Mouse (Mus musculus): ENCODE measurements at regions not wholly inside any gene's neighbourhood (a gene's known extent, or its start where the extent isn't known, plus 50 kb on each side); places are given as distances from the start of the nearest gene placed in this dataset.
"Not testable (repeated sequence)": the region's sequence is repeated elsewhere in the genome, so short reads cannot be mapped to it uniquely, and the experiment has no call there.

DNA sequence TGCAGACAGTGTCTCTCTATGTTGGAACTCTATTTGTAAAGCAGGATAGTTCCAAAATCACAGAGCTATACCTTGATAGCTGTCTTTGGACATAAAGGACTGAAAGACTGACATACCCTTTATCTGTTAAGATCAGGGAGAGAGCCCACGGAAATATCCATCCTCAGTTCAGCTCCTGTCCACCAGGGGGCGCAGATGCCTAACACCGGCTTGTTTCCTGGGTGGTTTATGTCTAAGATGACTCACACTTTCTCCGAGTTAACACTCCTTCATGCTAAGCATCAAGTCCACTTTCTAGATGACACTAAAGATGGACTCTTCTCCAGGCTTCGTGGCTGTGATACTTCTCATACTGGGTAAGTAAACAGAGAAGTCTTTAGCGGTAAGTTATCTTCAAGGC, 636.8 kb upstream of the Olfr1507 start:
- H3K4me1 ChIP-seq (ENCODE audit: control insufficient read depth, insufficient read depth, low read length); H3K27me3 ChIP-seq (ENCODE audit: control insufficient read depth, insufficient read depth, low read length); H3K4me3 ChIP-seq (replicated peaks; ENCODE audit: insufficient read depth, low read depth, low read length); H3K27ac ChIP-seq (ENCODE audit: insufficient read depth, low read length); DNase-seq: not testable (repeated sequence)
- 27% methylated on average over 6 of the region's 6 CpGs for WGBS
- TF ChIP-seq CTCF (IDR thresholded peaks at IDR 0.05; ENCODE audit: borderline replicate concordance, insufficient read depth, low read depth, low read length), result peak; percentile 36; the same call in 1 of the 2 replicates

DNA sequence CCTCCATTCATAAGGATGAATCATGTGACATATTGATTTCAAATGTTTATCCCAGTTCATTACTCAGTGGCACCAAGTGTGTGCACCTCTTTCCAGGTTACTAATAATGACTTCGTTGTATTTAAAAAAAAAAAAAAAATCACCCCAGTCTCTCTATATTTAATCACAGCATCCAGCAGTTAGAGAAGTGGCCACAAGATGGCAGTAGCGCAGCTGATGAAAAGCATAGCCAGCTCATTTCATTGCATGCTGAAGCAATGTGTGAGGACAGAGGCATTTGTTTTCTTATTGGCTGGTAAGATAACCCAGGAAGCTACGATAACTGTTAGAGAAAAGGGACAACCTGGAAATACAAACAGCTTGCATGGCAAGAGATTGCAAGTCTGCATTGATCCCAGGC, 626.2 kb upstream of the Olfr1507 start:
- not testable (repeated sequence) for H3K4me1 ChIP-seq (ENCODE audit: control insufficient read depth, insufficient read depth, low read length); DNase-seq
- 11% methylated on average over 2 of the region's 3 CpGs for WGBS

GRCm38 (mm10) chr14:53109732-53110131, 614.2 kb upstream of the Olfr1507 start:
- not testable (repeated sequence) for H3K27ac ChIP-seq (ENCODE audit: insufficient read depth, low read length); H3K27me3 ChIP-seq (ENCODE audit: control insufficient read depth, insufficient read depth, low read length); DNase-seq; H3K4me1 ChIP-seq (ENCODE audit: control insufficient read depth, insufficient read depth, low read length); H3K4me3 ChIP-seq (replicated peaks; ENCODE audit: insufficient read depth, low read depth, low read length)
- WGBS, result 77% methylated on average over 3 of the region's 3 CpGs

More for the DNA sequence above, 626.2 kb upstream of the Olfr1507 start:
- not testable (repeated sequence) for H3K27me3 ChIP-seq (ENCODE audit: control insufficient read depth, insufficient read depth, low read length); H3K4me3 ChIP-seq (replicated peaks; ENCODE audit: insufficient read depth, low read depth, low read length); H3K27ac ChIP-seq (ENCODE audit: insufficient read depth, low read length)

GRCm38 (mm10) chr14:53101362-53101761, 605.8 kb upstream of the Olfr1507 start:
- not testable (repeated sequence) for H3K27me3 ChIP-seq (ENCODE audit: control insufficient read depth, insufficient read depth, low read length); DNase-seq; H3K4me3 ChIP-seq (replicated peaks; ENCODE audit: insufficient read depth, low read depth, low read length); H3K27ac ChIP-seq (ENCODE audit: insufficient read depth, low read length); H3K4me1 ChIP-seq (ENCODE audit: control insufficient read depth, insufficient read depth, low read length)
- 25% methylated on average over 5 of the region's 5 CpGs for WGBS

GRCm38 (mm10) chr14:53090921-53091320, 595.4 kb upstream of the Olfr1507 start:
- not testable (repeated sequence) for DNase-seq; H3K4me3 ChIP-seq (replicated peaks; ENCODE audit: insufficient read depth, low read depth, low read length); H3K27me3 ChIP-seq (ENCODE audit: control insufficient read depth, insufficient read depth, low read length); H3K4me1 ChIP-seq (ENCODE audit: control insufficient read depth, insufficient read depth, low read length); H3K27ac ChIP-seq (ENCODE audit: insufficient read depth, low read length)

DNA sequence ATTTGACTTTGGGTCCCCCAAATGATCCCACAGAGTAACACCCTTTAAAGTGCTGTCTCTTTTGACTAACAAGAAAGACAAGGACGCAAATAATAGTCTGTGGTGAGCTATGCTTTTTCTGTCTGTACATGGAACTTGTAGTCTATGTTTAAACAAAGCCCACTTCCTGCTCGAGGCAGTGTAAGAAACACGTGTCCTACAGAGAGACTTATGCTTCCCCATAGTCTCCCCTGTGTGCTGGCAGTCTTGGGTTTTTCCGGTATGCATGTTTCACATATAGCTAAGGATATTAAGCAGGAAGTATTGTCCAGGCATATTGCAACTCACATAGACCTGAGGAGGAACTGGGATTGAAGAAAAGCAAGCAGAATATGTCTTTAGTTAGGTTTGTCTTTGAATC, 586.3 kb upstream of the Olfr1507 start:
- H3K4me1 ChIP-seq (ENCODE audit: control insufficient read depth, insufficient read depth, low read length); H3K27ac ChIP-seq (ENCODE audit: insufficient read depth, low read length); DNase-seq; H3K27me3 ChIP-seq (ENCODE audit: control insufficient read depth, insufficient read depth, low read length); H3K4me3 ChIP-seq (replicated peaks; ENCODE audit: insufficient read depth, low read depth, low read length): not testable (repeated sequence)
- 80% methylated on average over 4 of the region's 4 CpGs for WGBS

DNA sequence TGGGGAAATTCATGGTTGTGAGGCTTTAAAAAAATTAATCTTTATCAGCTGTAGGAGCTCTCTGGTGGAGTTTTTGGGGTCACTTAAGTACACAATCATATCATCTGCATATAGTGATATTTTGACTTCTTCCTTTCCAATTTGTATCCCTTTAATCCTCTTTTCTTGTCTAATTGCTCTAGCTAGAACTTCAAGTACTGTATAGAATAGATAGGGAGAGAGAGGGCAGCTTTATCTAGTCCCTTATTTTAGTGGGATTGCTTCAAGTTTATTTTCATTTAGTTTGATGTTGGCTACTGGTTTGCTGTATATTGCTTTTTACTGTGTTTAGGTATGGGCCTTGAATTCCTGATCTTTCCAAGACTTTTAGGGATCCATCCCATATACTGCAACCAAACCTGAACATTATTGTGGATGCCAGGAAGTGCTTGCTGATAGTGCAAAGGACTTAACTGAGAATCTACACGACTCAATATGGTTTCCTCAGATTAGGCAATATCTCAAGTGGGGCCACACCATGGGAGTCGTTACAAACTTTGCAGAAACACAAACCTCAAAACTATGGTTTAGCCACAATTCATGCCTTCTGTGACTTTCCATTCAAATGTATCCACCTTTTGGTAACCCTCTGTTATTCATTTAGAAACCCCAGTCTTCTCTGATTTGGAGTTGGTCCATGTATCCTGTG, 585.6 kb upstream of the Olfr1507 start:
- not testable (repeated sequence) for H3K27me3 ChIP-seq (ENCODE audit: control insufficient read depth, insufficient read depth, low read length); H3K27ac ChIP-seq (ENCODE audit: insufficient read depth, low read length); DNase-seq; H3K4me3 ChIP-seq (replicated peaks; ENCODE audit: insufficient read depth, low read depth, low read length); H3K4me1 ChIP-seq (ENCODE audit: control insufficient read depth, insufficient read depth, low read length)
- WGBS, result 83% methylated on average over 1 of the region's 2 CpGs

DNA sequence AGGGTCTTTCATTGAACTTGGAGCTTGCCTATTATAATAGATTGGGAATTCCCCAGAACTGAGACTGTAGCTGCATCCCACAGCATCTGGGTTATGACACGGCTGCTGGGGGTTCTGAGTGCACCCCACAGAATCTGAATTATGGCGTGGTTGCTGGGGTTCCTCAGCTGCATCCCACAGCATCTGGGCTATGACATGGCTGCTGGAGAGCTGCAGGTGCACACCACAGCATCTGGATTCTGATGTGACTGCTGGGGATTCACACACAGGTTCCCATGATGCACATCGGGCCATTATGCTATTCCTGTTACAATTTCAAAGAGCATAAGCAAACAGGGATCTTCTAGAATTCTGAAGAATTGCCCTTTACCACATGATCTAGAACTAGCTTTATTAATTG, 585.0 kb upstream of the Olfr1507 start:
- WGBS, result 80% methylated on average over 3 of the region's 3 CpGs
- H3K27me3 ChIP-seq (ENCODE audit: control insufficient read depth, insufficient read depth, low read length); H3K4me3 ChIP-seq (replicated peaks; ENCODE audit: insufficient read depth, low read depth, low read length); DNase-seq; H3K27ac ChIP-seq (ENCODE audit: insufficient read depth, low read length); H3K4me1 ChIP-seq (ENCODE audit: control insufficient read depth, insufficient read depth, low read length): not testable (repeated sequence)

GRCm38 (mm10) chr14:53075937-53076336, 580.4 kb upstream of the Olfr1507 start:
- 90% methylated on average over 2 of the region's 2 CpGs for WGBS
- H3K4me3 ChIP-seq (replicated peaks; ENCODE audit: insufficient read depth, low read depth, low read length); DNase-seq; H3K4me1 ChIP-seq (ENCODE audit: control insufficient read depth, insufficient read depth, low read length); H3K27me3 ChIP-seq (ENCODE audit: control insufficient read depth, insufficient read depth, low read length); H3K27ac ChIP-seq (ENCODE audit: insufficient read depth, low read length): not testable (repeated sequence)

DNA sequence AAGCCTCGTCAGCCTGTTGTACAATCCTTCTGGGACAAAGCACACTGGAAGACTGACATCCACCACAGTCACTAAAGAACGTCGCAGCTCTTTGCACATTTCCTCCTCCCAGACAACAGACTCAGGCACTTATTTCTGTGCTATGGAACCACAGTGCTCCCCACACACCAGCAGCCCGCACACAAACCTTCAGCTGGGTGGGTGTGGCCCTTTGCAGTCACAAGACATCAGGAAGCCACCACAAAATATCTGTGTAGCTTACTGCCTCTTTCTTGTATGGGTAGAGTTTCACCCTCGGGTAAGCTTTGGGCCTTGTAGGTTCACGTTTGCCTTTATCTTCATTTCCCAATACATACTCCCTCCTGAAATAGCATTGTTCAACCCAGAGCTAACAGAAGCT, 577.6 kb upstream of the Olfr1507 start:
- not testable (repeated sequence) for H3K27me3 ChIP-seq (ENCODE audit: control insufficient read depth, insufficient read depth, low read length); H3K27ac ChIP-seq (ENCODE audit: insufficient read depth, low read length); H3K4me3 ChIP-seq (replicated peaks; ENCODE audit: insufficient read depth, low read depth, low read length); DNase-seq; H3K4me1 ChIP-seq (ENCODE audit: control insufficient read depth, insufficient read depth, low read length)
- 75% methylated on average over 6 of the region's 6 CpGs for WGBS

GRCm38 (mm10) chr14:53072502-53072901, 577.0 kb upstream of the Olfr1507 start:
- H3K27ac ChIP-seq (ENCODE audit: insufficient read depth, low read length); H3K4me3 ChIP-seq (replicated peaks; ENCODE audit: insufficient read depth, low read depth, low read length); H3K4me1 ChIP-seq (ENCODE audit: control insufficient read depth, insufficient read depth, low read length); H3K27me3 ChIP-seq (ENCODE audit: control insufficient read depth, insufficient read depth, low read length); DNase-seq: not testable (repeated sequence)
- no CpG with 5 or more reads among the region's 1 CpGs for WGBS

- not testable (repeated sequence) for DNase-seq; H3K27me3 ChIP-seq (ENCODE audit: control insufficient read depth, insufficient read depth, low read length)
These were observed 558.9 kb upstream of the Olfr1507 start for GRCm38 (mm10) chr14:53054439-53054838.

GRCm38 (mm10) chr14:53053465-53054123, 558.0 kb upstream of the Olfr1507 start:
- not testable (repeated sequence) for DNase-seq; H3K27ac ChIP-seq (ENCODE audit: insufficient read depth, low read length); H3K4me1 ChIP-seq (ENCODE audit: control insufficient read depth, insufficient read depth, low read length); H3K4me3 ChIP-seq (replicated peaks; ENCODE audit: insufficient read depth, low read depth, low read length); H3K27me3 ChIP-seq (ENCODE audit: control insufficient read depth, insufficient read depth, low read length)
- whole genome bisulfite sequencing, result 54% methylated on average over 2 of the region's 3 CpGs

More at GRCm38 (mm10) chr14:53054439-53054838, 558.9 kb upstream of the Olfr1507 start:
- not testable (repeated sequence) for H3K4me1 ChIP-seq (ENCODE audit: control insufficient read depth, insufficient read depth, low read length); H3K4me3 ChIP-seq (replicated peaks; ENCODE audit: insufficient read depth, low read depth, low read length); H3K27ac ChIP-seq (ENCODE audit: insufficient read depth, low read length)
- 58% methylated on average over 2 of the region's 3 CpGs for WGBS

All from cerebellum, adult 2 months (tissue).